Mouse (Mus musculus): ENCODE measurements at regions not wholly inside any gene's neighbourhood (a gene's known extent, or its start where the extent isn't known, plus 50 kb on each side); places are given as distances from the start of the nearest gene placed in this dataset.
A peak's percentile ranks its signal among the peaks of the same experiment; 100 is the strongest.

DNA sequence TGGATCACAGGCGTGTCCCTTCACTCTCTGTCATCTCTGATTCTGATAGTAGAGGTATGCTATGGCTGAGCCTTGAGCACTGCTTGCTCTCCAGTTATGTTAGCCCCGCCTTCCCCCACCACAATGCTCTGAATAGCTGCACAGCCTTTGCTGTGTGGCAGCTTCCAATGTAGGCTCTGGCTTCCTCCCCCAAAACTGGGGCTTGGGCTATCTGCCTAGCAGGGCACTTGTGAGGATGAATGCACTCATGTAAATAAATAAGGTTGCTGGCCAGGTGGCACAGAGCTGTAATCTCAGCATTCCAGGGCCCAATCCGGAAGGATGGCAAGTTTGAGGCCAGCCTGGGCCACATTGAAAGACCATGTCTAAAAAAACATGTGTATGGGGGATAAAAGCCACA, 103.6 kb upstream of the Sdk1 start:
- no peak for DNase-seq (ENCODE audit: extremely low spot score, low spot score)

DNA sequence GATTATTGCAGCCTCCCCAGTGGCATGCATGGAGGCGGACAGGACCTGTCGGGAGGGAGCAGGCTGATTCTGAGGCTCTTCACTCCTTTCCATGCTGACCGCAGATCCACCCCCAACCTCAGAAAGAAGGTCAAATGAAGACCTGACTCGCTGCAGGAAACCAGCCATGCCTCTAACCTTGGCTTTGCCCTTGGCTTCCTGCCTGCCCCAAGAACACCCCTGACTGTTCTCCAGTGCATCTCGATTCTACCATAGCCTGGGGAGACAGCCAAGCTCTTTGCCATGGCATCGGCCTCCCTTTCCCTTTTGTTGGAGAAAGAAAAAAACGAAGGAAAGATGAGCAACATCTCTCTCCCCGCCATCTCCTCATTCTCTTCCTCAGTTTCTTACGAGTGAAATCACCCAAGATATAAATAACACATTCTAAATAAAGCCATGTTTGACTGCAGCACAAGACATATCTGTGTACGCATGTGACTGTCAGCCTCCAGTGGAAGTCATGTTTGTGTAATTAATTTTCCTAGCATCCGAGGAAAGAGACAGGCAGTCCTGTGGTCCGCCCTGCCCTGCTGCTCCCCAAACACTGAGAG, 102.4 kb upstream of the Sdk1 start:
- DNase-seq (ENCODE audit: extremely low spot score, low spot score): no peak

DNA sequence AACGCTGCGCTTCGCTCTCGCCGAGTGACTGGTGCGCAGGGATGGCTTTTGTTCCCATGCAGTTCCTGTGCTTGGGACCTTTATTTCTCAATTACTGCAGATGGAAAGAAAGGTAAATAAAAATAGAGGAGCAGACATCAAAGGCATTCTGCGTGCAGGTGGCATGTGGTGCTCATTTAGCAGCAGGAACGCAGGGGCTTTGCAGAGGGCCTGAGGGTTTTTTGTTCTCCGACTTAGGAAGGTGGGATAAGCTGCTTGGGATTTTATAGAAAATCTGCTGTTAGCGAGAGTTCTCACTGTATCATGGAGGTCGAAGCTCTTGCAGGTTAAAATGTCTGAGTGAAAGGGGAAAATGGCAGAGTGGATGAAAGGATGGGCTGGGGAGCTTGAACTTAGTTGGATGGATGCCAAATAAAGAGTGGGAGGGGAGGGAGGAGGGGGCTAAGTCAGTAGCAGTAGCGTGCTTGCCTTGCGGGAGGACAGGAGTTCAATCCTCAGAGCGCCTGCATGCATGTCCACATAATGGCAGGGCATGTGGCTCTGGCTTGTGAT, 101.9 kb upstream of the Sdk1 start:
- DNase-seq (ENCODE audit: extremely low spot score, low spot score): no peak

DNA sequence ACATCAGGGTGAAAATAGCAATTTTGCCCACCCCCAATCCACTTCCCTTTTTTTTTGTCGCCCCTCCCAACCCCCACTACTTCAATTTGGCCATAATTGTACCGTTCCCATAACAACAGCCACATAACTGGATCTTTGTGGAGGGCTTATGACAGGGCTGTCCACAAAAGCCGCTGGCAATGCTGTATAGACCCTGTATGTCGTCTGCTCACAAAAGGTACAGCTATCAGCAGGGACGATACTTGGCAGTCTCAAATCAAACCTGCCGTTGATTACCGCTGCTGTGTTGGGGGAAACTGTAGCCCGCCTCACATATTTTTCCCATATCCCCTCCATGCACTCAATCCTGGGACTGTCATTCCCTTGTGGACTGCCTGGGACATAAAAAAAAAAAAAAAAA, 80.9 kb upstream of the Sdk1 start:
- no peak for DNase-seq (ENCODE audit: extremely low spot score, low spot score)

DNA sequence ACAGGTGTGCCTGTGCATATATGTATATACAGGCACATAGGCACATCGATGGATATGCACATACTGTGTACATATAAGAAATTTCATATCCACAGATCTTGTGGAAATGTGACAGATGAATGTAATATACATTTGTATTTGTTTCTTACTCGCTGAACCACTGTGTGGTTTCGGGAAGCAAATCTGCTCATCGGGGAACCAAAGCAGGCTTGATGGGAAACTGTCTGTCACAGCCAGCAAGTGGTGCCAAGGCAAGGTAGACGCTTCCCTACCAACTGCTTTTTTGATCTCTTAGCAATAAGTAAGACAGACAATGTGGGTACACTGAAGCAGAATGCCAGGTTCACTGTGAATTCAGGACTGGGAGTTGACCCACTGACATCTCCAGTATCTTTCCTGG, 80.3 kb upstream of the Sdk1 start:
- no peak for DNase-seq (ENCODE audit: extremely low spot score, low spot score)

DNA sequence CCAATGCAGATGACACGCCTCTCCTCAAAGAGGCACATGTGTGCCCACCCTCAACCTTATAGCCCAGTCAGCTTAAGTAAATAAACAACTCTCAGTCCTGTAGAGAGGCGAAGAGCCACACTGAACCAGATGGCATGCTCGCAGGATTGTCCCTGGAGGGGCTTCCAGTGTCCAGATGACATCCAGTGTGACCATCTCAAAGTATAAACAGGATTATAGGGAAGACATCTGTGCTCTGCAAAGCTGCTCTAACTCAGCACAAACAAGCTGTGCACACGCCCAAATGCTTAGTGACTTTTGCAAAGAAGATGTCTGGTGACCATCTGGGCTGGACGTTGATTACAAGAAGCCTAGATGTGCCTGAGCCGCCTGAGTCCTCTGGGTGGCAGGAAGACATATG, 58.8 kb upstream of the Sdk1 start:
- DNase-seq (ENCODE audit: extremely low spot score, low spot score): peak; percentile 18

DNA sequence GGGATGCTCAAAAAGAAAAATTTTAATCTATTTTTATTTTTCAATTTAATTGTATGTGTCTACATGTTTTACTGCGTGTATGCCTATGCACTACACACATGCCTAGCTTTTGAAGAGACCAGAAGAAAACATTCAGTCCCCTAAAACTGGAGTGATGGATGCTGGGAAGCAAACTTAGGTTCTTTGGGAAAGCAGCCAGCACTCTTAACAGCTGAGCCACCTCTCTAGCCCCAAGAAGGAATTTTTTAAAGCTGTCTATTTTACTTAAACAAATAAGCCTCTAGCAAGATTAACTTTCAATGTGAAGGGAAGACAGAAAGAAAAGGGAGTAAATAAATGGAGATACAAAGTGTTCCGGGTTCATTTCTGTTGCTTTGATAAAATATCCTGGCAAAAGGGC, 52.3 kb upstream of the Sdk1 start:
- DNase-seq (ENCODE audit: extremely low spot score, low spot score): no peak
